Mouse (Mus musculus): ENCODE measurements at regions not wholly inside any gene's neighbourhood (a gene's known extent, or its start where the extent isn't known, plus 50 kb on each side); places are given as distances from the start of the nearest gene placed in this dataset.

DNA sequence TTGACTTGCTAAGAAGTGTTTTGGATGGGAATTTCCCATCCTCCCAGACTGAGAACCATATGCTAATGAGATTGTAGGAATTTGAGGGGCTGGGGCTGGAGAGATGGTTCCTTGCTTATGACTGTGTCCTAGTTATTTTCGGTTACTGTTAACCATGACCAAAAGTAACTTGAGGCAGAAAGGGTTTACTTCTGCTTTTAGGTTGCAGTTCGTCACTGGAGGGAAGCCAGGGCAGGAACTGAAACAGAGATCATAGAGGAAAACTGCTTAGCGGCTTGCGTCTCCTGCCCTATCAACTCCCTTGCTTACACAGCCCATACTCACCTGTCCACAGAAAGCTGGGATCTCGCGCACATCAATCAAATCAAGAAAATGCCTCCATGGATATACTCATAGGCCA, 475.8 kb upstream of the Gcfc2 start:
- DNase-seq (ENCODE audit: low spot score), result no peak
- 93% methylated on average over 6 of the region's 6 CpGs for WGBS
- H3K4me1 ChIP-seq (ENCODE audit: control insufficient read depth, insufficient read depth, low read length), result no peaks in the 10 kb centered on the region
- no peak overlapping the region for H3K4me3 ChIP-seq (ENCODE audit: low read depth, low read length)
- no peak overlapping the region for H3K27ac ChIP-seq (ENCODE audit: low read depth, low read length)
- H3K9me3 ChIP-seq (replicated peaks; ENCODE audit: control insufficient read depth, low read length), result no peaks in the 10 kb centered on the region
- ATAC-seq, result no peak
- no peaks in the 10 kb centered on the region for H3K27me3 ChIP-seq (replicated peaks; ENCODE audit: control insufficient read depth, insufficient read depth, low read length)
- no peak overlapping the region for H3K9ac ChIP-seq (ENCODE audit: low read length)
- no peaks in the 10 kb centered on the region for H3K36me3 ChIP-seq (ENCODE audit: control insufficient read depth, insufficient read depth, low read length)
- no peak overlapping the region for H3K4me2 ChIP-seq (ENCODE audit: low read length)

DNA sequence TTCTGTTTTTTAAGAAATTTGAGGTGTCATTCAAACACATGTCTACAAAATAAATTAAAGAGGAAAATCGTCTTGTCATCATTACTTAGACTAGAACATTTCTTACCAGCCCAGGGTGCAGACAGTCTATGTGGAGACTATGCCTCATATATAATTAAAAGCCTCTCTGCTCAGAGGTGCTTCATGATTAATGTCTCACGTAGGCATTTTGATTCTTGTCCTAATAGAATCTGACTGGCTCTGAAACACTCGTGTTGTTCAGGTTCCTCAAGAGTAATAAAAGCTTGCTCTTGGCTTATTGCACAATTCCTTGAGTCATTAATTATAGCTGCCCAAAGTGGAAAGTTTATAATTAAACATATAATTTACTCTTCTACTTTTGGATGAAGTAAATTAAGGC, 475.1 kb upstream of the Gcfc2 start:
- Histone ChIP-seq H3K9me3 (replicated peaks; ENCODE audit: control insufficient read depth, low read length) (no peaks in the 10 kb centered on the region), H3K4me2 (ENCODE audit: low read length) (no peak overlapping the region), H3K4me1 (ENCODE audit: control insufficient read depth, insufficient read depth, low read length) (no peaks in the 10 kb centered on the region), H3K27ac (ENCODE audit: low read depth, low read length) (no peak overlapping the region), H3K9ac (ENCODE audit: low read length) (no peak overlapping the region), H3K4me3 (ENCODE audit: low read depth, low read length) (no peak overlapping the region), H3K36me3 (ENCODE audit: control insufficient read depth, insufficient read depth, low read length) (no peaks in the 10 kb centered on the region), H3K27me3 (replicated peaks; ENCODE audit: control insufficient read depth, insufficient read depth, low read length) (no peaks in the 10 kb centered on the region)
- 60% methylated on average over 3 of the region's 3 CpGs for WGBS
- DNase-seq (ENCODE audit: low spot score) (no peak), ATAC-seq (no peak)

DNA sequence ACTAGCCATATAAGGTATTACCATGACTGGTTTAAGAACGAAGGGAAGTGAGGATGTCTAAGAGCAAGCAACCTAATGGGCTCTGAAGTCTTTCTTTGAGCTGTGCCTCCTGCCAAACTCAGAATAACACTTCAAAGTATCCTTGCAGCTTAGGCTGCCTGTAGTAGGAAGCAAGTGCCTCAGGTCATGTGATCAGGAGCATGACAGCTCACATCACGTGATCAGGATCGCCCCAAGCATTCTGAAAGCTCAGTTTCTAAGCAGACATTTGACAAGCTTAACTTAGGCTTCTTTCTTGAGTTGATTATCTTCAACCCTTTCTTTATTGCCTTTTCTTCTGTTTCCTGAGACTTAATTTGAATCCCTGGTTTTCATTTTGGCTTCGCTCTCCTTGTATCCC, 462.4 kb upstream of the Gcfc2 start:
- Histone ChIP-seq H3K9ac (ENCODE audit: low read length) (no peak overlapping the region), H3K4me3 (ENCODE audit: low read depth, low read length) (no peak overlapping the region), H3K9me3 (replicated peaks; ENCODE audit: control insufficient read depth, low read length) (no peaks in the 10 kb centered on the region), H3K36me3 (ENCODE audit: control insufficient read depth, insufficient read depth, low read length) (no peaks in the 10 kb centered on the region), H3K4me2 (ENCODE audit: low read length) (no peak overlapping the region), H3K4me1 (ENCODE audit: control insufficient read depth, insufficient read depth, low read length) (no peaks in the 10 kb centered on the region), H3K27ac (ENCODE audit: low read depth, low read length) (no peak overlapping the region), H3K27me3 (replicated peaks; ENCODE audit: control insufficient read depth, insufficient read depth, low read length) (no peaks in the 10 kb centered on the region)
- DNase-seq (ENCODE audit: low spot score), result no peak
- no peak for ATAC-seq
- 84% methylated on average over 4 of the region's 4 CpGs for WGBS

DNA sequence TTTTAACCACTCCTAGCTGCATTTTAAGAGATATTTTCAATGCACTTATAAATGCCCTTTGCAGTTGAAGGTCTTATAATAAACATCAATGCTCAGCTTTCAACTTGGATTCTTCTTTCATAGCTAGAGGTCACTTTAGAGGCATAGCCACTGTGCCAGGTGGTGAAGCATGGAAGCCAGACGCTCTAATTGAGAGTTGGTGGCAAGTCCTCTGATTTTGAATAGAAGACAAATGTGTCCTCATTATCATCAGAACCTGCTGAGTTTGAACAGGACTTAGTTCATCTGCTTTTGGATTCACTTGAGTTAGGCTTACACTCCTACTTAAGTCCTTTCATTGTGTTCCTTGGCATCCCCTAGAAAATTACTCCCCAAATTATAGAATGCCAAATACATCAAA, 459.0 kb upstream of the Gcfc2 start:
- no peak overlapping the region for H3K4me2 ChIP-seq (ENCODE audit: low read length)
- H3K36me3 ChIP-seq (ENCODE audit: control insufficient read depth, insufficient read depth, low read length), result no peaks in the 10 kb centered on the region
- peaks cover 3% of the 10 kb centered on the region; the same call in 1 of the 2 replicates for H3K4me1 ChIP-seq (ENCODE audit: control insufficient read depth, insufficient read depth, low read length)
- no peaks in the 10 kb centered on the region for H3K9me3 ChIP-seq (replicated peaks; ENCODE audit: control insufficient read depth, low read length)
- H3K27me3 ChIP-seq (replicated peaks; ENCODE audit: control insufficient read depth, insufficient read depth, low read length), result no peaks in the 10 kb centered on the region
- DNase-seq (ENCODE audit: low spot score) (no peak), ATAC-seq (no peak)
- no peak overlapping the region for H3K4me3 ChIP-seq (ENCODE audit: low read depth, low read length)
- no peak overlapping the region for H3K9ac ChIP-seq (ENCODE audit: low read length)
- 77% methylated on average over 1 of the region's 1 CpGs for WGBS
- no peak overlapping the region for H3K27ac ChIP-seq (ENCODE audit: low read depth, low read length)

DNA sequence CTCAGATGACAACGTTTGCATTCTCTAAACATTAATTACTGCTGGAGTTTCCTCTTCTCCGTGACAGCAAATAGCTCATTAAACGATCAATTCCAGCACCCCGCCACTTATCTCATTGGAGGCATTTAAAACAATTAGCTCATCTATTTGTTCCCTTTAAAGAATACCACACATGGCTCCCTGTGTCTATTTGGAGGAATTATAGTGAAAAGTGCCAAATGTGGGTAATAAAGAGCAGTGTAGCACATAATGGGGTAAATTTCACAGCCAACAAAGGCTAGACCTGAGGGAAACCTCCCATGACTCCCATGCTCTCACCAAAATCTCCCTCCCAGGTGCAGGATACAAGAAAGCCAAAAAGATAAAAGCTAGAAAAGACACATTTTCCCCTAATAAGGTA, 456.9 kb upstream of the Gcfc2 start:
- no peaks in the 10 kb centered on the region for H3K9me3 ChIP-seq (replicated peaks; ENCODE audit: control insufficient read depth, low read length)
- DNase-seq (ENCODE audit: low spot score) (peak; percentile 50), ATAC-seq (peak; percentile 66; the same call in 1 of the 2 replicates)
- H3K27ac ChIP-seq (ENCODE audit: low read depth, low read length), result no peak overlapping the region
- H3K4me3 ChIP-seq (ENCODE audit: low read depth, low read length), result no peak overlapping the region
- peaks cover 3% of the 10 kb centered on the region; the same call in 1 of the 2 replicates for H3K4me1 ChIP-seq (ENCODE audit: control insufficient read depth, insufficient read depth, low read length)
- H3K36me3 ChIP-seq (ENCODE audit: control insufficient read depth, insufficient read depth, low read length), result no peaks in the 10 kb centered on the region
- no peak overlapping the region for H3K9ac ChIP-seq (ENCODE audit: low read length)
- WGBS, result 21% methylated on average over 4 of the region's 4 CpGs
- no peaks in the 10 kb centered on the region for H3K27me3 ChIP-seq (replicated peaks; ENCODE audit: control insufficient read depth, insufficient read depth, low read length)
- H3K4me2 ChIP-seq (ENCODE audit: low read length), result no peak overlapping the region

DNA sequence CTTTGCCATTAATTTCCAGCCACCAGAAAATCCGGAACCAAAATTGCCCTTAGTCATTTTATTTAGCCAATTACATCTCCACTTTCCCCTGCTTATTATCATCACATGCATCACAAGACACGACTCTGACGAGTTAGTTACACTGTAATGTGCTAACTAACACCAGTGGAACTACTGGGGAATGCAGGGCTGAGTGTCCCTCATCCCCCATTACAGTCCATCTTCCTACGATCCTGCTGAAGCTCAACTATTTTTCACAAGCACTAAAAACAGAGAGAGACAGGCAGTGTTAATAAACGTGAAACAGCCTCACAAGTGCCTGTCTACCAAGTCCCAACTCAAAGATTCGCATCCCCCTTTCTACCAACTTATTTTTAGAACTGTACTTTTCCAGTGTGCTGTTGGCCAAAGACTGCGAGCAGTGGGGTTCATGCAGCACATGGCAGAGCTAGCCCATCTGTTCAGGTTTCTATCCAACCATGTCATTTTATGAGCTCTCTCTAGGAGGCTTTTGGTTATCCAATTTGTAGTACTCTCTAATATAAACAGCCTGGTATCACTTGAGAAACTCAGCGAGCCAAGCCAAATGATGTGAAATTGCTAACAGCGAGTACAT, 452.0 kb upstream of the Gcfc2 start:
- H3K4me2 ChIP-seq (ENCODE audit: low read length), result no peak overlapping the region
- H3K36me3 ChIP-seq (ENCODE audit: control insufficient read depth, insufficient read depth, low read length), result no peaks in the 10 kb centered on the region
- H3K27me3 ChIP-seq (replicated peaks; ENCODE audit: control insufficient read depth, insufficient read depth, low read length), result no peaks in the 10 kb centered on the region
- H3K9ac ChIP-seq (ENCODE audit: low read length), result no peak overlapping the region
- no peak overlapping the region for H3K27ac ChIP-seq (ENCODE audit: low read depth, low read length)
- peak; percentile 71; the same call in 1 of the 2 replicates for ATAC-seq
- H3K4me3 ChIP-seq (ENCODE audit: low read depth, low read length), result no peak overlapping the region
- peaks cover 3% of the 10 kb centered on the region; the same call in 1 of the 2 replicates for H3K4me1 ChIP-seq (ENCODE audit: control insufficient read depth, insufficient read depth, low read length)
- no peaks in the 10 kb centered on the region for H3K9me3 ChIP-seq (replicated peaks; ENCODE audit: control insufficient read depth, low read length)
- WGBS, result 71% methylated on average over 9 of the region's 9 CpGs
- peak; percentile 73 for DNase-seq (ENCODE audit: low spot score)

DNA sequence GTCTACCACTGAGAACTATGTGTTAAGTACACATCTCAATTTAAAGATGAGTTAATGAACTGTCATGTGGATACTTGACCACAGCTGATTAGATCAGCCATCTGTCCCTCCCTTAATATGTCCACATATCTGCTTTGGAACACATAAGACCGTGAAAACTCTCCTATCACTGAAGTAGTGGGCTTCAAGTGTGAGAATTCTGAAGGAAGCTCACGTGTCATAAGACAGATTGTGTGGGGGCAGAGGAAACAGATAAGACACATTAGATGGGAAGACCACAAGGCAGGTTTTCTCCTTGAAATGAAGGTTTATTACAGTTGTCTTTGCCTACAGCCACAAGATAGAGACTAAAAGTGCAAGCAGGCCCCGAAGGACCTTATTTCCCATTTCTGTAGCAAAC, 451.0 kb upstream of the Gcfc2 start:
- no peaks in the 10 kb centered on the region for H3K4me1 ChIP-seq (ENCODE audit: control insufficient read depth, insufficient read depth, low read length)
- no peak overlapping the region for H3K9ac ChIP-seq (ENCODE audit: low read length)
- H3K27ac ChIP-seq (ENCODE audit: low read depth, low read length), result no peak overlapping the region
- no peaks in the 10 kb centered on the region for H3K27me3 ChIP-seq (replicated peaks; ENCODE audit: control insufficient read depth, insufficient read depth, low read length)
- no peak overlapping the region for H3K4me2 ChIP-seq (ENCODE audit: low read length)
- DNase-seq (ENCODE audit: low spot score), result no peak
- ATAC-seq, result no peak
- H3K4me3 ChIP-seq (ENCODE audit: low read depth, low read length), result no peak overlapping the region
- no peaks in the 10 kb centered on the region for H3K36me3 ChIP-seq (ENCODE audit: control insufficient read depth, insufficient read depth, low read length)
- 89% methylated on average over 3 of the region's 3 CpGs for WGBS
- no peaks in the 10 kb centered on the region for H3K9me3 ChIP-seq (replicated peaks; ENCODE audit: control insufficient read depth, low read length)

- no peak for DNase-seq (ENCODE audit: low spot score)
- 97% methylated on average over 1 of the region's 1 CpGs for WGBS
- no peaks in the 10 kb centered on the region for H3K9me3 ChIP-seq (replicated peaks; ENCODE audit: control insufficient read depth, low read length)
- no peak overlapping the region for H3K27ac ChIP-seq (ENCODE audit: low read depth, low read length)
- ATAC-seq, result no peak
- no peaks in the 10 kb centered on the region for H3K4me1 ChIP-seq (ENCODE audit: control insufficient read depth, insufficient read depth, low read length)
- no peaks in the 10 kb centered on the region for H3K36me3 ChIP-seq (ENCODE audit: control insufficient read depth, insufficient read depth, low read length)
- no peak overlapping the region for H3K9ac ChIP-seq (ENCODE audit: low read length)
- no peak overlapping the region for H3K4me2 ChIP-seq (ENCODE audit: low read length)
- no peak overlapping the region for H3K4me3 ChIP-seq (ENCODE audit: low read depth, low read length)
- H3K27me3 ChIP-seq (replicated peaks; ENCODE audit: control insufficient read depth, insufficient read depth, low read length), result no peaks in the 10 kb centered on the region
These were observed 448.7 kb upstream of the Gcfc2 start for GRCm38 (mm10) chr6:81474786-81475185.

DNA sequence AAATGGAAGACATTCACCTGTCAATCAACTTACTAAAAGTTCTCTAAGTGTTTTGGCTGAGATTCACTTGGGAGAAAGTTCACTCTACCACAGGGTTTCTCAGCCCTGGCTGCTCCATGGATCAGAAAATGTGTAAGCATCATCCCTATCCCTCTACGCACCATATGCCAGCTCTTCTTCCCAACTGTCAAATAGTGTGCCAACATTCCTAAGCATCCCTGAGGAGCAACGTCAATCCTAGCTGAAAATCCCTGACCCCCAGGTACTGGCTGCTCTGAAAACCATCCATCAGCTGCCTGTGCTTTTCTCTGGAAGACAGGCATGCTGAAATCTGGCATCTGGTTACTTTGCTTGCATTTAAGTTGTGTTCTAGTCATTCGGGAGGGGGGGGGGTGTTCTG, 436.5 kb upstream of the Gcfc2 start:
- H3K9me3 ChIP-seq (replicated peaks; ENCODE audit: control insufficient read depth, low read length), result no peaks in the 10 kb centered on the region
- no peak overlapping the region for H3K27ac ChIP-seq (ENCODE audit: low read depth, low read length)
- ATAC-seq (no peak), DNase-seq (ENCODE audit: low spot score) (peak; percentile 14)
- H3K4me2 ChIP-seq (ENCODE audit: low read length), result no peak overlapping the region
- H3K36me3 ChIP-seq (ENCODE audit: control insufficient read depth, insufficient read depth, low read length), result no peaks in the 10 kb centered on the region
- no peaks in the 10 kb centered on the region for H3K27me3 ChIP-seq (replicated peaks; ENCODE audit: control insufficient read depth, insufficient read depth, low read length)
- H3K4me3 ChIP-seq (ENCODE audit: low read depth, low read length), result no peak overlapping the region
- 75% methylated on average over 3 of the region's 3 CpGs for WGBS
- H3K9ac ChIP-seq (ENCODE audit: low read length), result no peak overlapping the region
- H3K4me1 ChIP-seq (ENCODE audit: control insufficient read depth, insufficient read depth, low read length), result no peaks in the 10 kb centered on the region

All from forebrain, embryonic 14.5 days (tissue).